18 mouse cellular contexts compared by ENCODE assay signal in genomic region chr3:94680783-94681182, GRCm38 (mm10). TPM values are rescaled to one million over a fixed set of nuclear protein-coding genes. Genes with fewer than 3 reads are reported as not detected.
A peak's percentile ranks its signal among the peaks of the same experiment; 100 is the strongest.
DNase-seq lines count a peak whose midpoint lies in the region; ATAC-seq lines count a peak whose summit lies in the region.
"Had no signal": no experiment of that assay in that cellular context is flagged by ENCODE, and none has a peak within 500 bp of the region (broad histone marks: within the 10 kb centered on the region; RNA-seq: fewer than 3 reads in every experiment).

No protein-coding gene starts in this region.

- H3K4me2 ChIP-seq in liver, embryonic 13.5 days, result no peak overlapping the region
- H3K4me2 ChIP-seq: limb, embryonic 13.5 days; midbrain, embryonic 12.5 days; neural tube, embryonic 13.5 days had no signal

- peak; percentile 18 to 55 for DNase-seq in heart, adult 18-20 months
- no peak for DNase-seq in heart, embryonic 10.5 days (ENCODE audit: low spot score)
- peak; percentile 20 for DNase-seq in MN1 (ENCODE audit: low spot score)
- no peak for DNase-seq in liver, embryonic 13.5 days
- DNase-seq in skeletal muscle tissue, adult 2 months (ENCODE audit: low read depth, low spot score), result peak; percentile 3
- DNase-seq in spleen, postnatal 10 days (ENCODE audit: low spot score in 2 of 2), result no peak
- DNase-seq in ovary, adult 18-20 months (ENCODE audit: low spot score), result no peak
- no peak for DNase-seq in left cerebral cortex, postnatal 4 days
- DNase-seq: cerebellum, adult 2 months; gastrocnemius, postnatal 10 days; heart, postnatal 4 days had no signal

- intact Hi-C loops in left cerebral cortex, postnatal 4 days (cut with DNase I), result no loop called here

- no peak overlapping the region for H3K27ac ChIP-seq in heart, embryonic 10.5 days
- H3K27ac ChIP-seq in liver, embryonic 13.5 days, result peak overlapping the region; percentile 18; the same call in 1 of the 2 replicates
- H3K27ac ChIP-seq: forebrain, embryonic 10.5 days; limb, embryonic 13.5 days; midbrain, embryonic 12.5 days; neural tube, embryonic 13.5 days had no signal

- H3K9me3 ChIP-seq in heart, embryonic 10.5 days, result no peaks in the 10 kb centered on the region
- no peaks in the 10 kb centered on the region for H3K9me3 ChIP-seq in liver, embryonic 13.5 days (replicated peaks)
- H3K9me3 ChIP-seq: forebrain, embryonic 10.5 days; limb, embryonic 13.5 days; midbrain, embryonic 12.5 days; neural tube, embryonic 13.5 days had no signal

- ATAC-seq in liver, embryonic 13.5 days (ENCODE audit: low read depth), result no peak

- no peaks in the 10 kb centered on the region for H3K27me3 ChIP-seq in heart, embryonic 10.5 days (ENCODE audit: insufficient read depth, poor library complexity, severe bottlenecking)
- H3K27me3 ChIP-seq in liver, embryonic 13.5 days, result 0 out of 2 replicates have a peak, but pooled peaks cover 5% of the 10 kb centered on the region
- H3K27me3 ChIP-seq: limb, embryonic 13.5 days; midbrain, embryonic 12.5 days; neural tube, embryonic 13.5 days had no signal

- H3K4me3 ChIP-seq in heart, embryonic 10.5 days, result no peak overlapping the region
- no peak overlapping the region for H3K4me3 ChIP-seq in liver, embryonic 13.5 days (replicated peaks)
- H3K4me3 ChIP-seq: forebrain, embryonic 10.5 days; limb, embryonic 13.5 days; midbrain, embryonic 12.5 days; neural tube, embryonic 13.5 days had no signal

- 90% methylated on average over 16 of the region's 16 CpGs for WGBS in heart, embryonic 10.5 days
- 79% methylated on average over 16 of the region's 16 CpGs for WGBS in liver, embryonic 13.5 days (ENCODE audit: insufficient replicate concordance)

- H3K9ac ChIP-seq in liver, embryonic 13.5 days, result no peak overlapping the region
- H3K9ac ChIP-seq: limb, embryonic 13.5 days; midbrain, embryonic 12.5 days; neural tube, embryonic 13.5 days had no signal

- H3K4me1 ChIP-seq in heart, embryonic 10.5 days, result no peaks in the 10 kb centered on the region
- peaks cover 43% of the 10 kb centered on the region for H3K4me1 ChIP-seq in liver, embryonic 13.5 days (replicated peaks)
- H3K4me1 ChIP-seq: limb, embryonic 13.5 days; midbrain, embryonic 12.5 days; neural tube, embryonic 13.5 days had no signal

- no peaks in the 10 kb centered on the region for H3K36me3 ChIP-seq in heart, embryonic 10.5 days
- no peaks in the 10 kb centered on the region for H3K36me3 ChIP-seq in liver, embryonic 13.5 days
- H3K36me3 ChIP-seq: forebrain, embryonic 10.5 days; limb, embryonic 13.5 days; midbrain, embryonic 12.5 days; neural tube, embryonic 13.5 days had no signal

RNA-seq across cellular contexts. Expression of gene Selenbp2, which starts 12.6 kb away (rescaled TPM):
- 10 to 100 TPM; 10.9 TPM for total RNA-seq in heart, adult 18-20 months (2021)
- polyA plus RNA-seq in heart, embryonic 10.5 days (2016; fragmentation: Nextera tagmentation; extraction: Ambion mirVana), result 0.68 and 0.72 TPM in 2 replicates
- polyA plus RNA-seq in liver, embryonic 13.5 days (2015; fragmentation: Nextera tagmentation; extraction: Ambion mirVana), result 6.7 and 8.5 TPM in 2 replicates
- 1 to 10 TPM in 1 of 2 experiments, not detected in 1; 1.1 TPM for total RNA-seq in left cerebral cortex, postnatal 4 days (2021)
- total RNA-seq: layer of hippocampus, postnatal 10 days had no signal
- polyA plus RNA-seq: forebrain, embryonic 10.5 days; testis, adult 2 months had no signal

RNA-seq across cellular contexts. Expression of gene Tuft1, which starts 22.1 kb away (rescaled TPM):
- 1 to 10 TPM; 3.0 to 3.5 TPM for total RNA-seq in heart, adult 18-20 months (2021)
- polyA plus RNA-seq in heart, embryonic 10.5 days (2016; fragmentation: Nextera tagmentation; extraction: Ambion mirVana), result 7.9 and 9.5 TPM in 2 replicates
- 4.7 and 5.3 TPM in 2 replicates for polyA plus RNA-seq in liver, embryonic 13.5 days (2015; fragmentation: Nextera tagmentation; extraction: Ambion mirVana)
- 1 to 10 TPM; 2.3 to 2.9 TPM for total RNA-seq in left cerebral cortex, postnatal 4 days (2021)

RNA-seq across cellular contexts. Expression of gene Gm10972, which starts 37.9 kb away (rescaled TPM):
- not detected for total RNA-seq in heart, adult 18-20 months (2021)
- polyA plus RNA-seq in heart, embryonic 10.5 days (2016; fragmentation: Nextera tagmentation; extraction: Ambion mirVana), result not detected in 2 replicates
- not detected in 2 replicates for polyA plus RNA-seq in liver, embryonic 13.5 days (2015; fragmentation: Nextera tagmentation; extraction: Ambion mirVana)
- not detected for total RNA-seq in left cerebral cortex, postnatal 4 days (2021)
- total RNA-seq: gastrocnemius, postnatal 10 days; heart, postnatal 4 days; layer of hippocampus, postnatal 10 days had no signal
- polyA plus RNA-seq: cerebellum, adult 2 months; forebrain, embryonic 10.5 days; kidney, embryonic 16.5 days; limb, embryonic 13.5 days; midbrain, embryonic 12.5 days; neural tube, embryonic 13.5 days; testis, adult 2 months had no signal

Comparison
In these comparisons a context has a peak if more than half of its experiments do, and no peak if none do; other contexts are left out.
1. DNase-seq: peak in heart, adult 18-20 months (2 of 2), MN1 (single experiment) and skeletal muscle tissue, adult 2 months (single experiment); none in heart, embryonic 10.5 days (single experiment), liver, embryonic 13.5 days (single experiment), spleen, postnatal 10 days (0 of 2), ovary, adult 18-20 months (single experiment) and left cerebral cortex, postnatal 4 days (single experiment).
2. RNA of gene Selenbp2, which starts 12.6 kb away (total RNA-seq): 10.9 TPM in heart, adult 18-20 months; 1.1 TPM in left cerebral cortex, postnatal 4 days; every median in the first group is over 4 times any median in the second.